Mouse (Mus musculus) embryonic facial prominence, embryonic 11.5 days (tissue): ENCODE measurements around the gene Dscaml1. TPM values are rescaled to one million over a fixed set of nuclear protein-coding genes. Genes with fewer than 3 reads are reported as not detected.

Experiments used
- ATAC-seq: fragments of 200-750 bp; cut with Nextera tagmentation; replicated peaks from 2 replicates; pipeline ENCODE4 v1.8.0; 2017; ENCODE audit warnings: low read depth; ENCODE audit not compliant: insufficient number of reproducible peaks, low FRiP score, low TSS enrichment
- DNase-seq: peaks from one replicate; pipeline ENCODE4 v3.0.0-alpha.2; 2015; ENCODE audit warnings: low spot score
- H3K27ac ChIP-seq: fragments of 300-500 bp; sonication (generic); replicated peaks from 2 replicates; pipeline ENCODE4 v1.5.1; 2014; ENCODE audit warnings: mild to moderate bottlenecking, low read depth, low read length, control low read depth
- H3K27me3 ChIP-seq: fragments of 300-500 bp; sonication (generic); 2 replicates; pipeline ENCODE4 v1.6.1; 2014; ENCODE audit warnings: mild to moderate bottlenecking, low read length, moderate library complexity, mixed read lengths; ENCODE audit not compliant: control insufficient read depth, insufficient read depth
- H3K36me3 ChIP-seq: fragments of 300-500 bp; sonication (generic); replicated peaks from 2 replicates; pipeline ENCODE4 v1.6.1; 2014; ENCODE audit warnings: low read depth, mild to moderate bottlenecking, low read length, moderate library complexity, mixed read lengths; ENCODE audit not compliant: control insufficient read depth, insufficient read depth
- H3K4me1 ChIP-seq: fragments of 300-500 bp; sonication (generic); 2 replicates; pipeline ENCODE4 v1.6.1; 2014; ENCODE audit warnings: low read length, mixed read lengths; ENCODE audit not compliant: control insufficient read depth, insufficient read depth
- H3K4me2 ChIP-seq: fragments of 300-500 bp; sonication (generic); 2 replicates; pipeline ENCODE4 v1.6.1; 2014; ENCODE audit warnings: low read depth, mild to moderate bottlenecking, control low read depth, low read length, moderate library complexity
- H3K4me3 ChIP-seq: fragments of 300-500 bp; sonication (generic); 2 replicates; pipeline ENCODE4 v1.5.1; 2014; ENCODE audit warnings: low read depth, low read length, control low read depth
- H3K9ac ChIP-seq: fragments of 300-500 bp; sonication (generic); replicated peaks from 2 replicates; pipeline ENCODE4 v1.6.1; 2014; ENCODE audit warnings: mild to moderate bottlenecking, control low read depth, low read length
- H3K9me3 ChIP-seq: fragments of 300-500 bp; sonication (generic); replicated peaks from 2 replicates; pipeline ENCODE4 v1.6.1; 2016; ENCODE audit warnings: mild to moderate bottlenecking, low read length, inconsistent platforms, mixed read lengths; ENCODE audit not compliant: control insufficient read depth
- WGBS: fragments of 180-500 bp; shearing (Covaris S2); extraction: QIAGEN DNeasy Blood & Tissue Kit; methylation state at CpG from one replicate; pipeline ENCODE4 v1.1.7; 2014; 5-methylcytosine and 5-hydroxymethylcytosine counted together
- polyA plus RNA-seq: library from polyadenylated mRNA; unstranded; fragments of >200 nt; fragmentation: Nextera tagmentation; extraction: Ambion mirVana; gene quantifications from 2 replicates; pipeline ENCODE4 v1.2.1, GENCODE M21; 2014

The Dscaml1 gene
- polyA plus RNA-seq, 1 experiment from 2014 or later, result 0.76 TPM

DNA sequence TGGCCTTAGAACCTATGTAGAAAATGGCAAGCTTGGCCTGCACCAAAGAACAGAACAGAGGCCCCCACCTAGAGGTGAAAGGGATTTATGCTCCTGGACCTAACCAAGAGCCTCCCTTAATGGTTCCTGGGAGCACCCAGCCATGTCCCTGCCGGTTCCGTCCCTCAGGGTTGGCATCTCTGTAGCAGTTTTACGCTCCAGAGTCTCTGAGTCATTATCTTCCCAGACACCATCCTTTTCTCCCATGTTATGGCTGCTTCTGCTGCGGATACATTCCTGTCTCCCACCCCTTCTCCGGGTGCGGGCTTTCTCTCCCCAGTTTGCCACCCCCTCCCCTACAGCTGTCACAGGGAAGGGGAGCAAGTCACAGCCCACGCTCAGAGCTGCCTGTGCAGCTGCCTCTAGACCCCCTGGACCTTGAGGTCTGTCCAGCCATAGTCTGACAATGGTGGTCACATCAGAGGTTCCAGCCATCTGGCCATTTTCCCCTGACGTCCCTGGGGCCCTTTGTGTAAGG lies 108.1 kb downstream of the Dscaml1 start:
- Histone ChIP-seq H3K9me3 (no peaks in the 10 kb centered on the region), H3K4me2 (no peak overlapping the region), H3K36me3 (no peaks in the 10 kb centered on the region), H3K27me3 (no peaks in the 10 kb centered on the region), H3K9ac (no peak overlapping the region), H3K4me3 (no peak overlapping the region), H3K4me1 (no peaks in the 10 kb centered on the region), H3K27ac (no peak overlapping the region)
- ATAC-seq (no peak; the same call in 1 of the 2 replicates), DNase-seq (no peak)
- WGBS, result 87% methylated on average over 8 of the region's 8 CpGs

DNA sequence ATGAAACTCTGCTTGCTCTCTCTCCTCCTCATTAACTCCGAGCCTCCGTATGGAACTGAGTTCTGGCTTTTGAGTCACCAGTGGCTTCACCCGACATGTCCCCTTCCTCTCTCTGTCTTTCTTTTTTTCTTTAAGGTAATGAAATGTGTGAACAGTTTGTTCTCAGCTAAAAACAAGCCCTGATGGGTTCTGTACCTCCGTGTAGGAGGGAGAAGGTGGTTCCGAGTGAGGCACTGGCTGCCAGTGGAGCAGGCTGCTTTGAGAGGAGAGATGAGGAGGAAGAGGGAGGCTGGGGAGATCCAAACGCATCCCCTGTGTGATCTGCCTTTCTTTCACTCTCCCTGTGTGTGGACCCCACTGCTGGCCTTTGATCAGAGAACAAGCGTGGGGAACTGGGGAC lies 111.2 kb downstream of the Dscaml1 start:
- no peaks in the 10 kb centered on the region for H3K9me3 ChIP-seq
- no peaks in the 10 kb centered on the region for H3K36me3 ChIP-seq
- DNase-seq (no peak), ATAC-seq (no peak)
- no peaks in the 10 kb centered on the region for H3K27me3 ChIP-seq
- H3K4me1 ChIP-seq, result no peaks in the 10 kb centered on the region
- no peak overlapping the region for H3K27ac ChIP-seq
- no peak overlapping the region for H3K4me3 ChIP-seq
- H3K9ac ChIP-seq, result no peak overlapping the region
- H3K4me2 ChIP-seq, result no peak overlapping the region
- 80% methylated on average over 7 of the region's 7 CpGs for WGBS

GRCm38 (mm10) chr9:45539265-45540044 lies 113.0 kb downstream of the Dscaml1 start:
- Histone ChIP-seq H3K27ac (no peak overlapping the region), H3K4me3 (no peak overlapping the region), H3K9ac (no peak overlapping the region), H3K36me3 (no peaks in the 10 kb centered on the region), H3K4me1 (no peaks in the 10 kb centered on the region), H3K4me2 (no peak overlapping the region), H3K9me3 (no peaks in the 10 kb centered on the region), H3K27me3 (no peaks in the 10 kb centered on the region)
- WGBS, result 82% methylated on average over 14 of the region's 14 CpGs
- no peak for ATAC-seq
- no peak for DNase-seq

DNA sequence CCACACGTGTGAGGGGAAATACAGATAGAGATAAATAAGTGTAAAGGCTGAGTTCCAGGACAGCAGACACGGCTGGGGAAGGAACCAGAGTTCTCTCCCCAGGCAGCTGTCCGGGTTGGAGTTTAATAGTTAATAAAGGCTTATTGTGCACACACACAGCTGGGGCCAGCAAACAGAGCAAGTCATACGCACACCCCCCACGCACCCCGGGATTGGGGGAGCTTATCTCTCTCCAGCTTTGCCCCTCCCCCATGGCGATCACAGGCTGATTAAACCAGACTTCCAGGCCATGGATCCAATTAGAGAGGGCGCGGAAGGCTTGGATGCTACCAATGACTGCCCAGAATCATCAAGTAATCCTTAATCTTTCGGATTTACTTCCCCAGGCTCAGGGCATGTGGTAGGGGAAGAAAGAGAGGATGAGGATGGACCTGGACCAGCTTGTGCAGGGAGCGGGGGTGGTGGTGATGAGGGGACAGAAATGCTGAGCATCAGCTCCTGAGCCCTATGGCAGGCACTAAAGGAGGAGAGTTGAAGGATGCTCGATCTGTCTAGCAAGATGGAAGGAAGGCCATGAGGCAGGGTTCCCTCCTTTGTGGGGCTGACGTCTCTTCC lies 119.7 kb downstream of the Dscaml1 start:
- no peaks in the 10 kb centered on the region for H3K36me3 ChIP-seq
- H3K27me3 ChIP-seq, result 0 out of 2 replicates have a peak, but pooled peaks cover 2% of the 10 kb centered on the region
- peak; percentile 36 for DNase-seq
- H3K27ac ChIP-seq, result no peak overlapping the region
- no peak overlapping the region for H3K4me2 ChIP-seq
- 52% methylated on average over 13 of the region's 13 CpGs for WGBS
- no peak for ATAC-seq
- no peak overlapping the region for H3K9ac ChIP-seq
- H3K4me3 ChIP-seq, result no peak overlapping the region
- H3K9me3 ChIP-seq, result no peaks in the 10 kb centered on the region
- H3K4me1 ChIP-seq, result no peaks in the 10 kb centered on the region; the same call in 1 of the 2 replicates

GRCm38 (mm10) chr9:45546902-45547578 lies 120.6 kb downstream of the Dscaml1 start:
- H3K36me3 ChIP-seq, result no peaks in the 10 kb centered on the region
- H3K9me3 ChIP-seq, result no peaks in the 10 kb centered on the region
- H3K9ac ChIP-seq, result no peak overlapping the region
- no peaks in the 10 kb centered on the region; the same call in 1 of the 2 replicates for H3K4me1 ChIP-seq
- ATAC-seq (no peak), DNase-seq (no peak)
- 0 out of 2 replicates have a peak, but pooled peaks cover 2% of the 10 kb centered on the region for H3K27me3 ChIP-seq
- H3K4me2 ChIP-seq, result no peak overlapping the region
- H3K4me3 ChIP-seq, result no peak overlapping the region
- H3K27ac ChIP-seq, result no peak overlapping the region
- WGBS, result 81% methylated on average over 7 of the region's 7 CpGs

GRCm38 (mm10) chr9:45549796-45550195 lies 123.4 kb downstream of the Dscaml1 start:
- 32% methylated on average over 5 of the region's 5 CpGs for WGBS
- no peaks in the 10 kb centered on the region for H3K36me3 ChIP-seq
- H3K9ac ChIP-seq, result no peak overlapping the region
- H3K4me3 ChIP-seq, result no peak overlapping the region
- no peaks in the 10 kb centered on the region for H3K9me3 ChIP-seq
- no peaks in the 10 kb centered on the region; the same call in 1 of the 2 replicates for H3K4me1 ChIP-seq
- no peak overlapping the region for H3K4me2 ChIP-seq
- H3K27ac ChIP-seq, result no peak overlapping the region
- DNase-seq (no peak), ATAC-seq (no peak)
- peaks cover 2% of the 10 kb centered on the region; the same call in 1 of the 2 replicates for H3K27me3 ChIP-seq

GRCm38 (mm10) chr9:45550210-45550609 lies 123.8 kb downstream of the Dscaml1 start:
- 33% methylated on average over 6 of the region's 6 CpGs for WGBS

More at GRCm38 (mm10) chr9:45550210-45550609, 123.8 kb downstream of the Dscaml1 start:
- Histone ChIP-seq H3K4me3 (no peak overlapping the region), H3K4me1 (no peaks in the 10 kb centered on the region; the same call in 1 of the 2 replicates), H3K9me3 (no peaks in the 10 kb centered on the region), H3K36me3 (no peaks in the 10 kb centered on the region), H3K9ac (no peak overlapping the region), H3K27me3 (peaks cover 2% of the 10 kb centered on the region; the same call in 1 of the 2 replicates), H3K27ac (no peak overlapping the region), H3K4me2 (no peak overlapping the region)
- ATAC-seq, result no peak
- no peak for DNase-seq
